9 mouse cellular contexts compared by ENCODE assay signal in genomic region chr11:79338621-79339020, GRCm38 (mm10). TPM values are rescaled to one million over a fixed set of nuclear protein-coding genes. Genes with fewer than 3 reads are reported as not detected.
DNase-seq lines count a peak whose midpoint lies in the region; ATAC-seq and TF ChIP-seq lines count a peak whose summit lies in the region.
"Had no signal": no experiment of that assay in that cellular context is flagged by ENCODE, and none has a peak within 500 bp of the region (broad histone marks: within the 10 kb centered on the region; RNA-seq: fewer than 3 reads in every experiment).

No protein-coding gene starts in this region.

- H3K9ac ChIP-seq in lung, embryonic 14.5 days, result peak overlapping the region; percentile 98
- H3K9ac ChIP-seq in embryonic facial prominence, embryonic 13.5 days, result peak overlapping the region; percentile 95

- no peaks in the 10 kb centered on the region for H3K27me3 ChIP-seq in lung, embryonic 14.5 days (ENCODE audit: insufficient read depth, low read length)
- no peaks in the 10 kb centered on the region for H3K27me3 ChIP-seq in embryonic facial prominence, embryonic 13.5 days

- H3K36me3 ChIP-seq in lung, embryonic 14.5 days (ENCODE audit: insufficient read depth), result peaks cover 9% of the 10 kb centered on the region; the same call in 1 of the 2 replicates
- no peaks in the 10 kb centered on the region; the same call in 1 of the 2 replicates for H3K36me3 ChIP-seq in embryonic facial prominence, embryonic 13.5 days

- H3K4me1 ChIP-seq in lung, embryonic 14.5 days (ENCODE audit: insufficient read depth), result 0 out of 2 replicates have a peak, but pooled peaks cover 3% of the 10 kb centered on the region
- peaks cover 19% of the 10 kb centered on the region for H3K4me1 ChIP-seq in embryonic facial prominence, embryonic 13.5 days

- peak overlapping the region; percentile 94 for H3K27ac ChIP-seq in lung, embryonic 14.5 days (ENCODE audit: low read depth)
- H3K27ac ChIP-seq in embryonic facial prominence, embryonic 13.5 days, result peak overlapping the region; percentile 93

- H3K4me2 ChIP-seq in lung, embryonic 14.5 days, result peak overlapping the region; percentile 61
- peak overlapping the region; percentile 76 for H3K4me2 ChIP-seq in embryonic facial prominence, embryonic 13.5 days

- no peak for DNase-seq in lung, embryonic 14.5 days
- DNase-seq in lung, postnatal 14 days, result no peak
- peak; percentile 49 for DNase-seq in induced T-regulatory cell, adult 2 months (ENCODE audit: low read depth)
- DNase-seq in naive thymus-derived CD4-positive, alpha-beta T cell, adult 2 months (ENCODE audit: low read depth), result peak; percentile 45
- no peak for DNase-seq in urinary bladder, adult 18-20 months (ENCODE audit: low spot score in 2 of 2)

- WGBS in lung, embryonic 14.5 days, result 49% methylated on average over 4 of the region's 4 CpGs
- WGBS in embryonic facial prominence, embryonic 13.5 days, result 49% methylated on average over 4 of the region's 4 CpGs

- peak overlapping the region; percentile 93 for H3K4me3 ChIP-seq in lung, embryonic 14.5 days (ENCODE audit: low read depth, low read length)
- H3K4me3 ChIP-seq in embryonic facial prominence, embryonic 13.5 days, result peak overlapping the region; percentile 90

- H3K9me3 ChIP-seq in lung, embryonic 14.5 days (ENCODE audit: low read depth, low read length), result no peaks in the 10 kb centered on the region
- peaks cover 5% of the 10 kb centered on the region; the same call in 1 of the 2 replicates for H3K9me3 ChIP-seq in embryonic facial prominence, embryonic 13.5 days

- no peak for TF ChIP-seq CTCF in lung, embryonic 14.5 days (IDR thresholded peaks at IDR 0.05; ENCODE audit: low read depth)

- no peak for ATAC-seq in lung, embryonic 14.5 days (ENCODE audit: insufficient read depth)
- ATAC-seq in embryonic facial prominence, embryonic 13.5 days (ENCODE audit: insufficient number of reproducible peaks, insufficient read depth, low FRiP score, low TSS enrichment, low read depth), result no peak
- ATAC-seq in megakaryocyte progenitor cell, adult 5-6 weeks (replicated peaks; ENCODE audit: poor library complexity), result no peak
- ATAC-seq in frontal cortex, adult (ENCODE audit: low TSS enrichment), result no peak

RNA-seq across cellular contexts. Expression of gene Nf1, which starts 0.9 kb away (rescaled TPM):
- polyA plus RNA-seq in lung, embryonic 14.5 days (2014; fragmentation: Nextera tagmentation; extraction: Ambion mirVana), result 10.2 and 12.6 TPM in 2 replicates
- polyA plus RNA-seq in embryonic facial prominence, embryonic 13.5 days (2015; fragmentation: Nextera tagmentation; extraction: Ambion mirVana), result 7.8 and 8.6 TPM in 2 replicates
- total RNA-seq in megakaryocyte progenitor cell, adult 5-6 weeks (2015), result 20.8 and 26.1 TPM in 2 replicates
- 6.7 and 9.6 TPM in 2 replicates for total RNA-seq in megakaryocyte progenitor cell, adult 5-6 weeks (2017)

RNA-seq across cellular contexts. Expression of gene Gm9964, which starts 41.9 kb away (rescaled TPM):
- not detected in 2 replicates for polyA plus RNA-seq in lung, embryonic 14.5 days (2014; fragmentation: Nextera tagmentation; extraction: Ambion mirVana)
- not detected in 2 replicates for polyA plus RNA-seq in embryonic facial prominence, embryonic 13.5 days (2015; fragmentation: Nextera tagmentation; extraction: Ambion mirVana)
- total RNA-seq in megakaryocyte progenitor cell, adult 5-6 weeks (2015), result not detected in 2 replicates
- not detected in 2 replicates for total RNA-seq in megakaryocyte progenitor cell, adult 5-6 weeks (2017)
- polyA plus RNA-seq: brain, embryonic 14.5 days had no signal

Comparison
In these comparisons a context has a peak if more than half of its experiments do, and no peak if none do; other contexts are left out.
1. DNase-seq: peak in induced T-regulatory cell, adult 2 months (single experiment) and naive thymus-derived CD4-positive, alpha-beta T cell, adult 2 months (single experiment); none in lung, embryonic 14.5 days (single experiment), lung, postnatal 14 days (single experiment) and urinary bladder, adult 18-20 months (0 of 2).